In the genomic region with DNA sequence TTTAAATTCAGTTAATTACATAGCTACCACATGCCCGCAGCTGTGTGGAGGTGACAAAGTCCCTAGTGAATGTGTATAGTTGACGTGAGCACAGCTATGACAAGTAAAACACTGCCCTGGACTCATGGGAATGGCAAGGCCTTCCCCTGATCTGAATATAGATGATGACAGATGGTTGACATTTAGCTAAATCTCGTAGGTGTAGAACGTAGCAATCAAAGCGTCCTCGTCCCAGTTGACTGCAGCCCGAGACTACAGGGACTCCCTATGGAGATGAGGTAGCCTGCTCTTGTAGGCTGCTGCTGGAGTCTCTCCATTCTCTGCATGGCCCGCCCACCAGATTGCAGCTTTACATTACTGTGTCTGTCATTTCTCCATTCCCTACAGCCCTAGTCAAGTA, we compare ENCODE assay signal across 19 mouse cellular contexts.
DNase-seq lines count a peak whose midpoint lies in the region; ATAC-seq lines count a peak whose summit lies in the region.
"Had no signal": no experiment of that assay in that cellular context is flagged by ENCODE, and none has a peak within 500 bp of the region (broad histone marks: within the 10 kb centered on the region; RNA-seq: fewer than 3 reads in every experiment).

No protein-coding gene starts in this region.

- ATAC-seq in embryonic facial prominence, embryonic 14.5 days (ENCODE audit: low read depth), result peak; percentile 71; the same call in 1 of the 2 replicates
- no peak for ATAC-seq in kidney, embryonic 15.5 days (replicated peaks; ENCODE audit: low FRiP score)
- 0 out of 2 replicates have a peak, but pooled peaks have one; percentile 43 for ATAC-seq in midbrain, embryonic 13.5 days
- ATAC-seq: forebrain, embryonic 14.5 days had no signal

- DNase-seq in embryonic facial prominence, embryonic 14.5 days (ENCODE audit: low spot score), result no peak
- no peak for DNase-seq in embryonic facial prominence, embryonic 10.5 days (ENCODE audit: low spot score)
- DNase-seq in kidney, adult 9 months, result peak; percentile 4
- peak; percentile 53 for DNase-seq in ZHBTc4 (ENCODE audit: low read depth, low spot score)
- DNase-seq in spleen, postnatal 10 days (ENCODE audit: low spot score in 2 of 2), result no peak
- DNase-seq in T-cell, adult 2 months (ENCODE audit: low spot score), result no peak
- DNase-seq: cerebellum, adult 11-12 months; gastrocnemius, postnatal 10 days; heart, adult 2 months; heart, postnatal 10 days; lung, postnatal 10 days; retina, postnatal 1 day had no signal

- WGBS in embryonic facial prominence, embryonic 14.5 days, result 76% methylated on average over 8 of the region's 8 CpGs
- WGBS in embryonic facial prominence, embryonic 10.5 days, result 85% methylated on average over 8 of the region's 8 CpGs
- 81% methylated on average over 8 of the region's 8 CpGs for WGBS in kidney, embryonic 15.5 days
- 68% methylated on average over 8 of the region's 8 CpGs for WGBS in midbrain, embryonic 13.5 days

- H3K4me1 ChIP-seq in embryonic facial prominence, embryonic 14.5 days (ENCODE audit: control insufficient read depth, insufficient read depth, low read length), result peaks cover 10% of the 10 kb centered on the region; the same call in 1 of the 2 replicates
- no peaks in the 10 kb centered on the region for H3K4me1 ChIP-seq in embryonic facial prominence, embryonic 10.5 days
- H3K4me1 ChIP-seq in kidney, embryonic 15.5 days, result no peaks in the 10 kb centered on the region
- H3K4me1 ChIP-seq in midbrain, embryonic 13.5 days (replicated peaks), result peaks cover 29% of the 10 kb centered on the region
- H3K4me1 ChIP-seq: intestine, embryonic 15.5 days; limb, embryonic 12.5 days; liver, embryonic 15.5 days had no signal

- H3K36me3 ChIP-seq in embryonic facial prominence, embryonic 14.5 days (ENCODE audit: control insufficient read depth, insufficient read depth, low read length), result no peaks in the 10 kb centered on the region
- no peaks in the 10 kb centered on the region for H3K36me3 ChIP-seq in embryonic facial prominence, embryonic 10.5 days (replicated peaks)
- no peaks in the 10 kb centered on the region for H3K36me3 ChIP-seq in kidney, embryonic 15.5 days
- H3K36me3 ChIP-seq in midbrain, embryonic 13.5 days, result no peaks in the 10 kb centered on the region
- H3K36me3 ChIP-seq: intestine, embryonic 15.5 days; limb, embryonic 12.5 days; liver, embryonic 15.5 days had no signal

- no peak overlapping the region for H3K27ac ChIP-seq in embryonic facial prominence, embryonic 14.5 days (replicated peaks; ENCODE audit: low read depth, low read length)
- no peak overlapping the region for H3K27ac ChIP-seq in embryonic facial prominence, embryonic 10.5 days (replicated peaks)
- no peak overlapping the region for H3K27ac ChIP-seq in kidney, embryonic 15.5 days
- H3K27ac ChIP-seq in midbrain, embryonic 13.5 days, result no peak overlapping the region
- H3K27ac ChIP-seq: heart, adult 2 months; intestine, embryonic 15.5 days; left cerebral cortex, adult 2 months; limb, embryonic 12.5 days; liver, embryonic 15.5 days had no signal

- no peak overlapping the region for H3K4me3 ChIP-seq in embryonic facial prominence, embryonic 14.5 days (ENCODE audit: low read depth, low read length)
- H3K4me3 ChIP-seq in embryonic facial prominence, embryonic 10.5 days, result no peak overlapping the region
- no peak overlapping the region for H3K4me3 ChIP-seq in kidney, embryonic 15.5 days (replicated peaks)
- H3K4me3 ChIP-seq in midbrain, embryonic 13.5 days (replicated peaks), result no peak overlapping the region
- H3K4me3 ChIP-seq: heart, adult 2 months; intestine, embryonic 15.5 days; left cerebral cortex, adult 2 months; limb, embryonic 12.5 days; liver, embryonic 15.5 days had no signal

- no peak overlapping the region for H3K9ac ChIP-seq in embryonic facial prominence, embryonic 14.5 days (ENCODE audit: low read depth, low read length)
- no peak overlapping the region for H3K9ac ChIP-seq in kidney, embryonic 15.5 days
- H3K9ac ChIP-seq in midbrain, embryonic 13.5 days (replicated peaks), result no peak overlapping the region
- H3K9ac ChIP-seq: intestine, embryonic 15.5 days; limb, embryonic 12.5 days; liver, embryonic 15.5 days had no signal

- H3K27me3 ChIP-seq in embryonic facial prominence, embryonic 14.5 days (replicated peaks; ENCODE audit: control insufficient read depth, insufficient read depth, low read length), result no peaks in the 10 kb centered on the region
- H3K27me3 ChIP-seq in embryonic facial prominence, embryonic 10.5 days (replicated peaks; ENCODE audit: low read depth, poor library complexity, severe bottlenecking), result no peaks in the 10 kb centered on the region
- no peaks in the 10 kb centered on the region for H3K27me3 ChIP-seq in kidney, embryonic 15.5 days
- H3K27me3 ChIP-seq in midbrain, embryonic 13.5 days, result no peaks in the 10 kb centered on the region
- H3K27me3 ChIP-seq: intestine, embryonic 15.5 days; limb, embryonic 12.5 days; liver, embryonic 15.5 days had no signal

- H3K9me3 ChIP-seq in embryonic facial prominence, embryonic 14.5 days (ENCODE audit: control insufficient read depth, low read length), result no peaks in the 10 kb centered on the region
- no peaks in the 10 kb centered on the region for H3K9me3 ChIP-seq in embryonic facial prominence, embryonic 10.5 days
- no peaks in the 10 kb centered on the region for H3K9me3 ChIP-seq in kidney, embryonic 15.5 days (replicated peaks)
- no peaks in the 10 kb centered on the region for H3K9me3 ChIP-seq in midbrain, embryonic 13.5 days
- H3K9me3 ChIP-seq: intestine, embryonic 15.5 days; limb, embryonic 12.5 days; liver, embryonic 15.5 days had no signal

- H3K4me2 ChIP-seq in embryonic facial prominence, embryonic 14.5 days (ENCODE audit: low read depth, low read length), result no peak overlapping the region
- no peak overlapping the region for H3K4me2 ChIP-seq in kidney, embryonic 15.5 days
- no peak overlapping the region for H3K4me2 ChIP-seq in midbrain, embryonic 13.5 days (replicated peaks)
- H3K4me2 ChIP-seq: intestine, embryonic 15.5 days; limb, embryonic 12.5 days; liver, embryonic 15.5 days had no signal

Comparison
In these comparisons a context has a peak if more than half of its experiments do, and no peak if none do; other contexts are left out.
1. DNase-seq: peak in kidney, adult 9 months (single experiment) and ZHBTc4 (single experiment); none in embryonic facial prominence, embryonic 14.5 days (single experiment), embryonic facial prominence, embryonic 10.5 days (single experiment), spleen, postnatal 10 days (0 of 2) and T-cell, adult 2 months (single experiment).